Mouse (Mus musculus): ENCODE results near the gene Rapgef1. TPM values are rescaled to one million over a fixed set of nuclear protein-coding genes. Genes with fewer than 3 reads are reported as not detected.
A peak's percentile ranks its signal among the peaks of the same experiment; 100 is the strongest.

The Rapgef1 gene
- polyA plus RNA-seq, 2 experiments from 2014 or later, result 28.7 to 35.9 TPM

DNA sequence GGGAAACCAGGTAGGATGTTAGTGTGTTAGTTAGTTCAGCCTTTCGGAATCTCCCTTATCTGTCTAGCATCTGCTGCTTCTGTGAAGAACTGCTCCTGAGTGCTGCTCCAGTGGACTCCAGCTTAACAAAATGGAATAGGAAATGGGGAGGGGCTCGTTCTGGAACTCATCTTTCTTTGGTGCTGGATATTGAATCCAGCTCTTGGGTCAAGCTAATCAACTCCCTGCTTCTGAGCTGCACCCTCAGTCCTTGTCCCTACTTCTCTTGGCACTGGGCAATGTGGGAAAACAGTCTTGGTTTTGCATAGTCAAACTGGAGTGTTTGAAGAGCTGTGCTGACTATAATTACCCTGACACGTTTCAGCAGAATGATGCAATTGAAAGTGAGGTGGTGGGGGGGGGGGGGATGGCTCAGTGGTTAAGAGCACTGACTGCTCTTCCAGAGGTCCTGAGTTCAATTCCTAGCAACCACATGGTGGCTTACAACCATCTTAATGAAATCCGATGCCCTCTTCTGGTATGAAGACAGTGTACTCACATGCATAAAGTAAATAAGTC is 25.6 kb downstream of the Rapgef1 start:
- no peak for ATAC-seq

DNA sequence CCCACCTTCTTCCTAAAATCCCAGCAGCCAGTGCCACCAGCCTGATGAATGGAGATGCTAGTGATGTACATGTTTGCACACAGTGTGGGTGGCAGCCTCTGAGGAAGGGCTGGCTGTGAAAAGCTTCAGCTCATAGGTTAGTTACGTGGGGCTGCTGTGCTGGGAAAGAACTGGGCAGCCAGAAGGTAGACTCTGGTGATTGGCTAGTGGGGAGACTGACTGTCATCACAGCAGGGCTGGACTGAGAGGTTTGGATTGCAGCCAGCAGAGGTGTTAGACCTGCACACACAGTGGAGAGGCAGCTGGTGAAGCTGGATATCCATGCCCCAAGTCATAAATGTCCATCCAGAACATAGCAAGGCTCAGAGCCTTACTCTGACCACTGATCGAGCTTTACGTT is 27.1 kb downstream of the Rapgef1 start:
- no peak for ATAC-seq

GRCm38 (mm10) chr2:29647162-29647561 is 27.6 kb downstream of the Rapgef1 start:
- ATAC-seq, result peak; percentile 20

- no peak for ATAC-seq
These were observed 28.3 kb downstream of the Rapgef1 start for GRCm38 (mm10) chr2:29647808-29648207.

DNA sequence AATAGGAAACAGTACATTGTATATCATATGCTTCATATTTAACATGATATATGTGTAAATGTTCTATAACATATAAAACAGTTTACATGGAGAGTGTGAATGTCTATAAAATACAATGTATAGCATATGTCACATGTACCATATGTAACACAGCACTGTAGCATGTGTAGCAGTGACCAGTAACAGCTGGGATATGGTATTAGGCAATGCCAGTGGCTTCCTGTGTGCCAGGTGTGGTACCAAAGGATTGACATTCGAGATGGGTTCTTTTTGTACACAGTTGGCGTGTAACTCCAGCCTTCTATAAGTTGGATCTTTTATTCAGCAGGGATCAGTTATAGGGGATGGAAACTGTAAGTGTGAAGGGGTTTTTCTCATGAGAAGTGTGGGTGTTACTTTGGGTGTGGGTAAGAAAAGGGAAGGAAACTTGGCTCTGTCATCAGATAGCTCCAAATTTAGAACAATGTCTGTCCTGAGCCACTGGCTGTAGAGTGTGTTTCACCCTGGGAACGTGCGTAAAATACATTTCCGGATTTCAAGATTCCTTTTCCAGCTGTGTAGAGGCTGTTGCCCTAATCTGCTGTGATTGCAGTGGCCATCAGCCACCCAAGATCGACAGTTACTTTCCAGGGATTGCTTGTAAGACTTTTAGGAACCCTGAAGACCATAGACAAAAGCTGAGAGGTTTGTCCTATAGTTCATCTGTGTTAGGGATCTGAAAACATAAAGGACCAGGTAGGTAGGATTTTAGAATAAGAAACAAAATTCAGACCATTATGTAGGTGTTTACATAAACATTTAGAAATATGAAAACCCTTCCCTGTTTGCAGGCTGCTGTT is 29.7 kb downstream of the Rapgef1 start:
- peak; percentile 48 for ATAC-seq

DNA sequence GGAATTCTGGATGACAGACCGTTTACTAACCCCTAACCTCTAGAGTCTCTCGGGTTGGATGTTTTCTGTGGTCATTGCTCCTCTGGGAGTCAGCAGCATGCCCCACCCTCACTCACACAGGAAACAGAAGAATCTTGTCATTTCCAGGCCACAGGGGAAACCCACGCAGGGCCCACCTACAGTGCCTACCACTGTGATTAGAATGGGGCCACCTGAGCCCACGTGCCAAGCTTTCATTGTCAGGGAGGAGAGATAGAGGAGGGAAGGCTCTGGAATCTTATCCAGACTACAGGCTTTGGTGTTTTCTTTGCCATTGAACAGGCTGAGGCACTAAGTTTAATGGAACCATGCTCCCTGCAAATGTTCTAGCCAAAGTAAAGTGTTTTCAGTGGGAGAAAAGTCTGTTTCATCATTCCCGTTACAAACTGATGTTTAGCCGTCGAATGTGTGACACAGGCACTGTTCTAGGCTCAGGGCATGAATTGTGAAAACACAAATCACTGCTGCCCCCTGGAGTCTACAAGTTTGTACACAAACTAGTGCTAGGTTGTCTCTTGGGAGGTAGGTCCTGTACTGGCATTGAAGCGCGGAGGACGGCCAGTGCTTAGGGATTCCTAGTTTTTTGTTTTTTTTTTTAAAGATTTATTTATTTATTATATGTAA is 30.4 kb downstream of the Rapgef1 start:
- ATAC-seq, result peak; percentile 78

DNA sequence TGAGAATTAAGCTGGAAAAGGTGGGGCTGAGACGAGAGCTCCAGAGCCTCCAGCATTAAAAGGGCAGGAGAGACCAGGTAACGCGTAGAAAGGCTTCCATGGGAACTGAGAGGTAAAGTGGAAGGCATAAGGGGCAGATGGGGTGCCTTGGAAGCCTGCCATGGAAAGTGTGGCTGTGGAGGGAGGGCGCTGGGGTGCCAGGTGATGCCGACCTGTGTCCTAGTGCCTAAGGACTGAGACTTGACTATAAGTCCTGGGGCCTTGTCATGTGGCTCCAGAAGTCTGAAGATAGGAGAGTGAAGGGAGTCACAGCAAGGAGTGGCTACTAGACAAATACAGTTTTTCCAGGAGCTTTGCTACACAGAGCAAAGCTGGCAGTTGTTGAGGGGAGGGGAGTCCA is 32.4 kb downstream of the Rapgef1 start:
- no peak for ATAC-seq

GRCm38 (mm10) chr2:29655433-29655832 is 35.9 kb downstream of the Rapgef1 start:
- peak; percentile 72 for ATAC-seq

- no peak for ATAC-seq
These were observed 36.6 kb downstream of the Rapgef1 start for GRCm38 (mm10) chr2:29656095-29656494.

DNA sequence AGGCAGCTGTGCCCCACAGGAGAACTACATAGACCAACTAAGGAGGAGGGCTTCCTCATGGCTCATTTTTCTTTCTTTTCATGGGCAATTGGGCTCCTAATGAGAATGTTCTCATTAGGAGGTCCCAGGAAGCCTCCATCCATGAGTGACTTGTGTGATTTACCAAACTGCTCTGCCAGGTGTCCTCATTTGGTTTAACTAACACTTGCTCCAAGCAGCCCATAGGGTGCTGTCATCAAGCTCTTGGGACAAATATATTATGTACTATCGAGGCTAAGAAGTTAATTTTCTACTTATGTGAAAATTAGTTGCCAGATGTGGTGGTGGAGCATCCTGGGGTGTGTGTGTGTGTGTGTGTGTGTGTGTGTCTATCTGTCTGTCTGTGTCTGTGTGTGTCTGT is 37.6 kb downstream of the Rapgef1 start:
- ATAC-seq, result no peak

GRCm38 (mm10) chr2:29661751-29662191 is 42.3 kb downstream of the Rapgef1 start:
- peak; percentile 89 for ATAC-seq

GRCm38 (mm10) chr2:29663260-29663877 is 43.8 kb downstream of the Rapgef1 start:
- ATAC-seq, result no peak

DNA sequence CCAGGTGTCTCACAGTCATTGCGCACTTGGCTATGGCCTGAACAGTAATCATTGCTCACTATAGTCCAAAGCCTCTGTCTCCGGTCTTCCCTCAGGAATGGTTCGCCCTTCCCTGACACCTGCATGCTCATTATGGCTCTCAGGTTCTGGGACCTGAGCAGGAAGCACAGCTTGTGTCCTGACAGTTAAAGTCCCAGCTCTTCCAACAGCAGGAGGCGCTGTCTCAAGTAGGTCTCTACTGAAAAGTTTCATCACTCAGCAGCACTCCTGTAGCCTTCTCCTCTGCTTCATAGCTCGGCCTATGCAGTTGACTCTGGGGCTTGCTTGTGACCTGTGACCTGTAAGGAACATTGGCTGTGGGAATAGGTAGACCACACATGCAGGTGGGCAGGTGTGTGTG is 45.9 kb downstream of the Rapgef1 start:
- no peak for ATAC-seq

DNA sequence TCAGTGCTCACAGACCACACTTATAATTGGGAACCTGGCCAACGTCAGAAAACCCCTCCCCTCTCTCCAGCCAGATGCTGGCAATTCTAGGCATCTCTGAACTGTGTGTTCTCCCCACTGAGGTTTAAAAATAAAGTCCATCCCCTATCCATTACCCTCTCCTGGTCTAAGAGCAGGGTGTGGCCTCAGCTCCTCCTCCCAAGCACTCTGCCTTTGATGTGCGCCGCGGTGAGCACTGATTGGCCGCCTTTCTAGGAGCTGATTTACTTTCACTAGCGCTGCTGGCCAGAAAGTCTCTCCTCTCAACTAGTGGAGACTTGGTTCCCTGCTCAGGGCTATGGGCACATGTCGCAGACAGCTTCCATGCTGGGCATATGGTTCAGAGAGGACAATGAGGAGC is 47.1 kb downstream of the Rapgef1 start:
- ATAC-seq, result peak; percentile 32

GRCm38 (mm10) chr2:29667109-29667508 is 47.6 kb downstream of the Rapgef1 start:
- ATAC-seq, result no peak

- no peak for ATAC-seq
These were observed 48.6 kb downstream of the Rapgef1 start for GRCm38 (mm10) chr2:29668011-29668691.

DNA sequence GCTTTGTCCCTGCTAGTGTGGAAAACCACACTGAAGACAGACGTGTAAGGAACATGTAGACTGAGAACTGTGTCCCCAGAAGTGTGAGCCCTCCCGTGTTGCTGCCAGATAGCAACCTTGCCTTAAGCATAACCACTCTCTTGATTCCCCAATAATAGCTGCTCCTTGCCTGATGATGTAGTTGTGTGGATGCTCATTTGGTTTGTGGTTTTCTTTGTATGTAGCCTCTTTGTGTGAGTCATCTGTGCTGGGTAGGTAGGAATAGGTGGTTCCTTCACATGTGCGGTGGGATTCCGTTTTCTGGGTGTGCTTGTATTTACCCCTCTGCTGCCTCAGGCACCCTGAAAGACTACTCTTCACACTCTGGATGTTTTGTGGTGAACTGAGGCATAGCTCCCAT is 49.4 kb downstream of the Rapgef1 start:
- no peak for ATAC-seq

DNA sequence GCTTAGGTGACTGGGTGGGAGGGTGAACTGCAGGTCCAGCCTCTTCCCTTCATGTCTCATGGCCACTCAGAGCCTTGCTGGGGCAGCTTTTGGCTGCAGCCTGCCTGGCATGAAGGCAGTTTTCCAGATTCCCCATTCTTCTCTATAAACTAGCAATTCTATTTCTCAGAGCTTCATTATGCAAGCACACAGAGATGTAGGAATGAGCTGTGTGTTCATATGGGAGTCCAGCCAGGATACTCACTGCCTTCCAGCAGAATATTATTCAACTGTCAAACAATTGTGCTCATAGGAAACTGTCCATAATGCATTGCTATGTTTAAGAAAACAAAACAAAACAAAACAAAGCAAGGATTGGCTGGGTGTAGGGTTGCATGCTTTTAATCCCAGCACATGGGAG is 50.2 kb downstream of the Rapgef1 start:
- no peak for ATAC-seq

DNA sequence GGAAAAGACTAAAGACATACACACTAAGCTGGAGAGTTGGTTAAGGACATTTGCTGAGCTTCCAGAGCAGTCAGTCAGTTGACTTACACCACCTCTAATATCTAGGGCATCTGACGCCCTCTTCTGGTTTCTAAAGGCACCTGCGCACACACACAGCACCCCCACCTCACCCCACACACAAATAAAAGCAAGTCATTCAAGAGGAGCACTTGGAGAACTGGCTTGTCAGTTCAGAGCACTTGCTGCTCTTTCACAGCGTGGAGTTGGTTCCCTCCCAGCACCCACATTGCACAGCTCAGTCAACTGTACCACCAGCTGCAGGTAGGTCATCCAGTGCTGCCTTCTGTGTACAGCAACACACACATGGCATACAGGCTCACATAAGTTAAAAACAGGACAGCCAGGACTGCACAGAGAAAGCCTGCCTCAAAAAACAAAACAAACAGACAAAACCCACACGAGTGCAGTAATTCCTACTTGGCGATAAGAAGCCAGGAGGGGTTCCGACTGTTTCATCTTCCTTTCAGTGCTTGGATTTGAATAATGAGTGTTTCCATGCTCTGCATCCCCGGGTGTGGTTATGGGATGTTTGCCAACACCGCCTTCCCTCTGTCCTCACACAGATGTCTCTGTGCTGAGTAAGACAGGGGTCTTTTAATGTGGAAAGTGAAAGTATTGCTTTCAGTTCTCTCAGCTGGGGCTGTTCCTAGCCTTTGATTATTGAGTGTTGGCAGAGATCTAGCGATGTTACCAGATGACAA is 50.9 kb downstream of the Rapgef1 start:
- ATAC-seq, result peak; percentile 42

GRCm38 (mm10) chr2:29671374-29671773 is 51.9 kb downstream of the Rapgef1 start:
- no peak for ATAC-seq

GRCm38 (mm10) chr2:29671856-29672255 is 52.3 kb downstream of the Rapgef1 start:
- ATAC-seq, result no peak
